Mouse (Mus musculus) thymus, adult 2 months (tissue): ENCODE measurements at regions not wholly inside any gene's neighbourhood (a gene's known extent, or its start where the extent isn't known, plus 50 kb on each side); places are given as distances from the start of the nearest gene placed in this dataset.

Experiments
- DNase-seq: peaks from one replicate; pipeline ENCODE4 v3.0.0; 2021
- H3K27ac ChIP-seq: fragments of 200-500 bp; 2 replicates; pipeline ENCODE4 v1.5.1; 2012; ENCODE audit warnings: low read length, control low read depth; ENCODE audit not compliant: control insufficient read depth, insufficient read depth
- H3K27me3 ChIP-seq: fragments of 200-500 bp; 2 replicates; pipeline ENCODE4 v1.6.1; 2012; ENCODE audit warnings: mild to moderate bottlenecking, low read length, moderate library complexity, mixed read lengths; ENCODE audit not compliant: control insufficient read depth, insufficient read depth
- H3K36me3 ChIP-seq: fragments of 200-500 bp; 2 replicates; pipeline ENCODE4 v1.6.1; 2012; ENCODE audit warnings: mild to moderate bottlenecking, low read length, moderate library complexity; ENCODE audit not compliant: control insufficient read depth, insufficient read depth
- H3K4me1 ChIP-seq: fragments of 200-500 bp; replicated peaks from 2 replicates; pipeline ENCODE4 v1.6.1; 2012; ENCODE audit warnings: low read length; ENCODE audit not compliant: control insufficient read depth, insufficient read depth
- H3K4me3 ChIP-seq: fragments of 200-500 bp; 2 replicates; pipeline ENCODE4 v1.5.1; 2012; ENCODE audit warnings: mild to moderate bottlenecking, low read length, control low read depth, moderate library complexity; ENCODE audit not compliant: control insufficient read depth, insufficient read depth
- CTCF ChIP-seq: fragments of 200-500 bp; IDR thresholded peaks from 2 replicates; pipeline ENCODE4 v1.5.1; 2012; ENCODE audit warnings: mild to moderate bottlenecking, control low read depth, low read length, moderate library complexity, borderline replicate concordance; ENCODE audit not compliant: control insufficient read depth, poor library complexity, insufficient read depth; ENCODE audit errors: extremely low read depth
- POLR2A ChIP-seq: fragments of 200-500 bp; IDR thresholded peaks from 2 replicates; pipeline ENCODE4 v1.6.1; 2012; ENCODE audit warnings: mild to moderate bottlenecking, low read length, control low read depth, moderate library complexity; ENCODE audit not compliant: control insufficient read depth, poor library complexity, insufficient read depth; ENCODE audit errors: extremely low read depth
- WGBS: fragments of 180-500 bp; shearing (Covaris S2); methylation state at CpG from one replicate; pipeline ENCODE4 v1.1.7; 2018; 5-methylcytosine and 5-hydroxymethylcytosine counted together

- no peak for DNase-seq
- no peak overlapping the region for H3K27ac ChIP-seq
- no peaks in the 10 kb centered on the region for H3K27me3 ChIP-seq
- peaks cover 9% of the 10 kb centered on the region; the same call in 1 of the 2 replicates for H3K4me1 ChIP-seq
- TF ChIP-seq CTCF (no peak), POLR2A (no peak)
- no peak overlapping the region for H3K4me3 ChIP-seq
- no peaks in the 10 kb centered on the region for H3K36me3 ChIP-seq
- 35% methylated on average over 5 of the region's 5 CpGs for WGBS
Measured at GRCm38 (mm10) chr6:100381046-100381445, 93.8 kb upstream of the Rybp start.

- no peak for DNase-seq
Measured at GRCm38 (mm10) chr6:100380536-100380935, 93.3 kb upstream of the Rybp start.

GRCm38 (mm10) chr6:100379792-100380191, 92.5 kb upstream of the Rybp start:
- DNase-seq = no peak
- Histone ChIP-seq H3K27me3 (no peaks in the 10 kb centered on the region), H3K4me3 (no peak overlapping the region), H3K27ac (no peak overlapping the region), H3K36me3 (no peaks in the 10 kb centered on the region), H3K4me1 (peaks cover 9% of the 10 kb centered on the region; the same call in 1 of the 2 replicates)
- 90% methylated on average over 4 of the region's 4 CpGs for WGBS
- TF ChIP-seq CTCF (no peak), POLR2A (no peak)

More at GRCm38 (mm10) chr6:100380536-100380935, 93.3 kb upstream of the Rybp start:
- Histone ChIP-seq H3K4me1 (peaks cover 9% of the 10 kb centered on the region; the same call in 1 of the 2 replicates), H3K4me3 (no peak overlapping the region), H3K36me3 (no peaks in the 10 kb centered on the region), H3K27me3 (no peaks in the 10 kb centered on the region), H3K27ac (no peak overlapping the region)
- TF ChIP-seq CTCF (no peak), POLR2A (no peak)
- WGBS = 71% methylated on average over 6 of the region's 6 CpGs

- Histone ChIP-seq H3K4me3 (no peak overlapping the region), H3K36me3 (no peaks in the 10 kb centered on the region), H3K4me1 (peaks cover 9% of the 10 kb centered on the region; the same call in 1 of the 2 replicates), H3K27ac (no peak overlapping the region), H3K27me3 (no peaks in the 10 kb centered on the region)
- no peak for DNase-seq
- WGBS = 88% methylated on average over 4 of the region's 4 CpGs
- TF ChIP-seq POLR2A (no peak), CTCF (no peak)
Measured at GRCm38 (mm10) chr6:100378533-100378874, 91.2 kb upstream of the Rybp start.

GRCm38 (mm10) chr6:100377828-100378532, 90.7 kb upstream of the Rybp start:
- 58% methylated on average over 6 of the region's 6 CpGs for WGBS
- Histone ChIP-seq H3K4me1 (peaks cover 9% of the 10 kb centered on the region; the same call in 1 of the 2 replicates), H3K27ac (no peak overlapping the region), H3K4me3 (no peak overlapping the region), H3K27me3 (no peaks in the 10 kb centered on the region), H3K36me3 (no peaks in the 10 kb centered on the region)
- DNase-seq = no peak
- TF ChIP-seq CTCF = no peak
- no peak for TF ChIP-seq POLR2A

- 76% methylated on average over 9 of the region's 9 CpGs for WGBS
- TF ChIP-seq POLR2A = no peak
- TF ChIP-seq CTCF = no peak
- no peak for DNase-seq
Measured at GRCm38 (mm10) chr6:100376656-100377055, 89.4 kb upstream of the Rybp start.

GRCm38 (mm10) chr6:100370828-100371227, 83.5 kb upstream of the Rybp start:
- DNase-seq = no peak
- no peaks in the 10 kb centered on the region for H3K36me3 ChIP-seq
- WGBS = 100% methylated on average over 1 of the region's 1 CpGs
- no peaks in the 10 kb centered on the region for H3K4me1 ChIP-seq
- no peak overlapping the region for H3K27ac ChIP-seq
- TF ChIP-seq POLR2A (no peak), CTCF (no peak)
- H3K27me3 ChIP-seq = no peaks in the 10 kb centered on the region
- H3K4me3 ChIP-seq = no peak overlapping the region

More at GRCm38 (mm10) chr6:100376656-100377055, 89.4 kb upstream of the Rybp start:
- no peak overlapping the region for H3K27ac ChIP-seq
- peaks cover 9% of the 10 kb centered on the region; the same call in 1 of the 2 replicates for H3K4me1 ChIP-seq
- no peaks in the 10 kb centered on the region for H3K27me3 ChIP-seq
- H3K36me3 ChIP-seq = no peaks in the 10 kb centered on the region
- no peak overlapping the region for H3K4me3 ChIP-seq
